Mouse (Mus musculus) olfactory bulb, adult 2 months (tissue): ENCODE measurements around the gene Irak1bp1. TPM values are rescaled to one million over a fixed set of nuclear protein-coding genes. Genes with fewer than 3 reads are reported as not detected.

Source experiments
- H3K27ac ChIP-seq: fragments of 200-500 bp; 2 replicates; pipeline ENCODE4 v1.5.1; 2012; ENCODE audit warnings: low read depth, low read length; ENCODE audit not compliant: insufficient read depth
- H3K4me1 ChIP-seq: fragments of 200-500 bp; 2 replicates; pipeline ENCODE4 v1.6.1; 2012; ENCODE audit warnings: low read length; ENCODE audit not compliant: control insufficient read depth, insufficient read depth
- H3K4me3 ChIP-seq: fragments of 200-500 bp; 2 replicates; pipeline ENCODE4 v1.5.1; 2012; ENCODE audit warnings: mild to moderate bottlenecking, low read depth, low read length, moderate library complexity; ENCODE audit not compliant: insufficient read depth
- CTCF ChIP-seq: fragments of 200-500 bp; IDR thresholded peaks from 2 replicates; pipeline ENCODE4 v1.5.1; 2012; ENCODE audit warnings: low read depth, mild to moderate bottlenecking, low read length, moderate library complexity; ENCODE audit not compliant: insufficient read depth
- POLR2A ChIP-seq: fragments of 200-500 bp; IDR thresholded peaks from 2 replicates; pipeline ENCODE4 v1.6.1; 2012; ENCODE audit warnings: mild to moderate bottlenecking, low read depth, low read length, moderate library complexity; ENCODE audit not compliant: insufficient read depth
- WGBS: fragments of 180-500 bp; shearing (Covaris S2); methylation state at CpG from one replicate; pipeline ENCODE4 v1.1.7; 2018; 5-methylcytosine and 5-hydroxymethylcytosine counted together
- polyA plus RNA-seq: library from polyadenylated mRNA; stranded (reverse); fragments of >200 nt; gene quantifications from 2 replicates; pipeline ENCODE4 v1.2.4, GENCODE M21; 2012; ENCODE audit warnings: low replicate concordance; ENCODE audit not compliant: missing spikeins, insufficient read depth, insufficient read length

The Irak1bp1 gene
- polyA plus RNA-seq, 1 experiment: not detected

GRCm38 (mm10) chr9:82829693-82830430, 522 bp downstream of the Irak1bp1 start:
- WGBS: under 1% methylated on average over 65 of the region's 65 CpGs
- peak overlapping the region; percentile 90 for H3K27ac ChIP-seq
- H3K4me1 ChIP-seq: no peaks in the 10 kb centered on the region
- TF ChIP-seq CTCF (no peak), POLR2A (peak; percentile 70)
- peak overlapping the region; percentile 93 for H3K4me3 ChIP-seq

GRCm38 (mm10) chr9:82831891-82832290, 2.6 kb downstream of the Irak1bp1 start:
- Histone ChIP-seq H3K27ac (no peak overlapping the region), H3K4me3 (no peak overlapping the region), H3K4me1 (no peaks in the 10 kb centered on the region)
- 49% methylated on average over 4 of the region's 4 CpGs for WGBS
- TF ChIP-seq CTCF: no peak
- TF ChIP-seq POLR2A: no peak

GRCm38 (mm10) chr9:82835921-82836320, 6.6 kb downstream of the Irak1bp1 start:
- WGBS: 39% methylated on average over 6 of the region's 6 CpGs
- Histone ChIP-seq H3K4me3 (no peak overlapping the region), H3K4me1 (no peaks in the 10 kb centered on the region), H3K27ac (no peak overlapping the region)
- TF ChIP-seq POLR2A (no peak), CTCF (no peak)

GRCm38 (mm10) chr9:82842671-82843070, 13.3 kb downstream of the Irak1bp1 start:
- no peak overlapping the region for H3K27ac ChIP-seq
- WGBS: 88% methylated on average over 4 of the region's 4 CpGs
- H3K4me1 ChIP-seq: no peaks in the 10 kb centered on the region
- H3K4me3 ChIP-seq: no peak overlapping the region
- TF ChIP-seq CTCF: no peak
- TF ChIP-seq POLR2A: no peak

- TF ChIP-seq POLR2A (no peak), CTCF (no peak)
- Histone ChIP-seq H3K4me3 (no peak overlapping the region), H3K4me1 (no peaks in the 10 kb centered on the region), H3K27ac (no peak overlapping the region)
- WGBS: 46% methylated on average over 2 of the region's 2 CpGs
Observed at GRCm38 (mm10) chr9:82854040-82854439, 24.7 kb downstream of the Irak1bp1 start.

- TF ChIP-seq POLR2A (no peak), CTCF (no peak)
- WGBS: 58% methylated on average over 3 of the region's 3 CpGs
- Histone ChIP-seq H3K4me3 (no peak overlapping the region), H3K27ac (no peak overlapping the region), H3K4me1 (no peaks in the 10 kb centered on the region)
Observed at GRCm38 (mm10) chr9:82854973-82855614, 25.8 kb downstream of the Irak1bp1 start.

GRCm38 (mm10) chr9:82856241-82856640, 26.9 kb downstream of the Irak1bp1 start:
- Histone ChIP-seq H3K27ac (no peak overlapping the region), H3K4me3 (no peak overlapping the region), H3K4me1 (no peaks in the 10 kb centered on the region)
- TF ChIP-seq CTCF: no peak
- TF ChIP-seq POLR2A: no peak
- WGBS: 82% methylated on average over 4 of the region's 4 CpGs

- Histone ChIP-seq H3K4me3 (no peak overlapping the region), H3K27ac (no peak overlapping the region), H3K4me1 (no peaks in the 10 kb centered on the region)
- WGBS: 97% methylated on average over 2 of the region's 2 CpGs
- TF ChIP-seq POLR2A (no peak), CTCF (no peak)
Observed at GRCm38 (mm10) chr9:82860805-82861204, 31.5 kb downstream of the Irak1bp1 start.

GRCm38 (mm10) chr9:82861316-82861715, 32.0 kb downstream of the Irak1bp1 start:
- H3K4me3 ChIP-seq: no peak overlapping the region
- TF ChIP-seq POLR2A: no peak
- TF ChIP-seq CTCF: no peak
- H3K4me1 ChIP-seq: no peaks in the 10 kb centered on the region
- WGBS: 64% methylated on average over 4 of the region's 4 CpGs
- no peak overlapping the region for H3K27ac ChIP-seq
